Mouse (Mus musculus) 3134 (cell line): ENCODE results near the gene Prdx6b.
A peak's percentile ranks its signal among the peaks of the same experiment; 100 is the strongest.

Source experiments
- DNase-seq: peaks from one replicate; pipeline ENCODE4 v3.0.0-alpha.2; 2011; ENCODE audit warnings: low spot score; ENCODE audit not compliant: insufficient read length; ENCODE audit errors: extremely low read depth

The Prdx6b gene

DNA sequence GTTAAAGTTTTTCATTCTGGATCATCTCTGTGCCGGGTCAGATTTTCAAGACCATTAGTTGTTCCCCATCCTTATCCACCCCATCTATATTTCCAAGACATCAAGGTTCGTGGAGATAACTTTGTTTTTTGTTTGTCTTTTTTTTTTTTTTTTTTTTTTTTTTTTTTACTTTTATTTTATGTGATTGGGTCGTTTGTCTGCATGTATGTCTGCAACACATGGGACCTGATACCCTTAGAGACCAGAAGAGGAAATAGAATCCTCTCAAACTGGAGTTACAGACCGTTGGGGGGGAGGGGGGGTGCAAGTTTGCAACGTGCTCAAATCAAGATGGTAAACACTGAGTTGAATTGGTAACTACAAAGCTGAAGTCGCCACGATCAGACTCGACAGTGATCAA is at the start of gene Prdx6b:
Prdx6b (plus strand) TSS at position 301 of the 400 bp plus-strand sequence.
- DNase-seq = no peak

DNA sequence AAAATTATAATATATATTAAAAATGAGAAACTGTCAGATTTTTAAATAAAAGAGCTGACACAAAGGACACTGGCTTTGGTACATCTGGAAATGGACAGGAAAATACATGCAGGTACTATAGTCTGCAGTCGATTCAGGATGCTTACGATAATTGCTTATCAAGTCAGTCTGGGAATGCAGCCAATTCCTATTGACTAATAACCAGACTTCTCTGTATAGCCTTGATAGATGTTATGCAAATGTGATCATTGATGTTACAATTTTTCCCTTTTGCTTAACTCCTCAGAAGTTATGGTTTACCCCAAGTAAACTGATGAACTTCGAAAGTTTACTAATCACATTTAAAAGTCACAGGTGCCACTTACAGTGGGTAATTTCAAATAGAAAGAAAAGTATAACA is 44.8 kb upstream of the Prdx6b start:
- no peak for DNase-seq

DNA sequence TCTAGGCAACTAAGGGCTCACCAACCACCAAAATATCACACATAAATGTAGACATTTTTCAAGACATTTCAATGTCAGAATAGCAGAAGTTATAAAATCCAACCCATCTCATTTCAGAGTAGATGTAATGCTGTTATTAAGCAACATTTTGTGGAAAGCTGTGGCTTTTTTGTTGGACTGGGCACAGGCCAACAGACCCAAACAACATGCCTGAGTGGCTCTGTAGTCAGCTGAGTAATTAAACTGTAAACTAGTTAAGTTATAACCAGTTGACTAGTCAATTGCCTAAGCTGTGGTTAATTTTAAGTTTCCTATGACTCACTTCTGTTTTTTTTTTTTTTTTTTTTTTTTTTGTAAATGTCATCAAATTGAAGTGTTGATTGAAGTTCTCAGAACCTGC is 44.4 kb upstream of the Prdx6b start:
- DNase-seq = no peak

DNA sequence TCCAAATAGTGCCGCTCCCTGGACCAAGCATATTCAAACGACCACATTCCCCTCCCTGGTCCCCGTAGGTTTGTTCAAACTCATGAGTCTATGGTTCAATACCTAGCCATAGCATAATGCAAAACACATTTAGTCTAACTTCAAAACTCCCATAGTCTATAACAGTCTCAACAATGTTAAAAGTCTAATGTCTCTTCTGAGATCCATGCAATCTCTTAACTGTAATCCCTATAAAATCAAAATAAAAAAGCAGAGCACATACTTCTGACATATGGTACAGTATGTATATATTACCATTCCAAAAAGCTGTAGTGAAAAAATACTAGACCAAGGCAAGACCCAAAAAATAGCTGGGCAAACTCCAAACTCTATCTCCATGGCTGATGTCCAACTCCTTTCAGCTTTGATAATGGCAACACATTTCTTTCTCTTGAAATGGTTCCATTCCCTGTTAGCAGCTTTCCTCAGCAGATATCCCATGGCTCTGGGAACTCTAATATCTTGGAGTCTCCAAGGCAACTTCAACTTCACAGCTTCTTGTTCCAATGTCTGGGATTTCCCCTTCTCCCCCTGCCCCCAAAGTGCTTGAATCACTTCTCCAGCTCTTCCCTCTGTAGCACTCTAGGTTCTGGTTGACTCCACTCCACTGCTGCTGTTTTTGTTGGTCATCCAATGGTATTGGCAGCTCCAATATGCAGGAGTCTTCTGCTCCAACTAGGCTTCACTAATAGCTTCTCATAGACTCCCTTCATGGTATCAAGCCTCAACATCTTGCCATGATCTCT is 32.2 kb upstream of the Prdx6b start:
- DNase-seq = no peak

DNA sequence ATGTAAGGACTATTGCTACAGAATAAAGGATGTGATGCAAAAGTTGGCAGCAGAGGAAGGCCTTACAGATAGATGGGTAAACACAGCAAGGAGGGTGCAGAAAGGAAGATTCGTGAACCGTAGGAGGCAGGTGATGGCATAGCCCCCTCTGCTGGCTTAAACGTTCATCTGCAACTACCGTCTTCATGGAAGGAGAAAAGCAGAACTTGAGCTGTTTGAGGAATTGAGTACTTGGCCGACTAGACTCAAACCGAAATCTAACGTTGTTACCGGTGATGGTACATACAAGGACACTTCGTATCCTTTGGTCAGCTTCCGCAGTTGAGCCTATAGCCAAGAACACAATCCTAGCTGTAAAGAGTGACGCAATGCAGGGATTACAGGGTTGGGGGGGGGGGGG is 25.4 kb upstream of the Prdx6b start:
- no peak for DNase-seq

DNA sequence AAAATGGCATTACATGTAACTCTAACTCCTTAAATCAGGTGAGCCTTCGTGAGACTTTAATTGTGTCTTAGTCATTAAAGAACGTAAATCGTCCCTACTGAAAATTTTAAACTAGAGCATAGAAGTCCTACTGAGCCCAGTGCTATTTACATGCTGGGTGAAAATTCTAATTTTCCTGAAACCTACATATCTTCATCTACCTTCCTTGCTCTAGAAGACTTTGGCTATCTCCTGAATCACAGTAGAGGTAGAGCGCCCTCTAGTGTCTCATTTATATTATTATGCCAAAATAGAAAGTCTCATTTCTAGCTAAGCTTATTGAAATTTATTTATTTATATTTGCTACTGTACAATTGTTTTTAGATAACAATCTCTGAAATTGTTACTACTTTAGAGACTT is 24.2 kb upstream of the Prdx6b start:
- DNase-seq = no peak

DNA sequence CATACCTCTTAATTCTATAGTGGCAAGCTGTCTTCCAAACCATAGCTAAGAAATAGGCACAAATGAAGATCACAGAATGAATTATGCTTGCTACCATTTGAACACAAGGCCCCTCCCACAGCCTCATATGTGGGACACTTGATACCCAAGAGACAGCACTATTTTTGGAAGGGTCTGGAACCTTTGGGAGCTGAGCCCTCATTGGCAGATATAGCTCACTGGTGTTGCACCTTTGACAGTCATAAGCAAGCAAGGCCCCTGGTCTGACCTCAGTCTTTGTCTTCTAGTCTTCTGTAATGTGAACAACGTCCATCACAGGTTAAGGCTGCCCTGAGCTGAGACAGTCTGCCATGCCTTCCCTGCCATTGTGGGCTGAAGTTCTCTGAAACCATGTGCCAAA is 20.8 kb upstream of the Prdx6b start:
- DNase-seq = no peak

DNA sequence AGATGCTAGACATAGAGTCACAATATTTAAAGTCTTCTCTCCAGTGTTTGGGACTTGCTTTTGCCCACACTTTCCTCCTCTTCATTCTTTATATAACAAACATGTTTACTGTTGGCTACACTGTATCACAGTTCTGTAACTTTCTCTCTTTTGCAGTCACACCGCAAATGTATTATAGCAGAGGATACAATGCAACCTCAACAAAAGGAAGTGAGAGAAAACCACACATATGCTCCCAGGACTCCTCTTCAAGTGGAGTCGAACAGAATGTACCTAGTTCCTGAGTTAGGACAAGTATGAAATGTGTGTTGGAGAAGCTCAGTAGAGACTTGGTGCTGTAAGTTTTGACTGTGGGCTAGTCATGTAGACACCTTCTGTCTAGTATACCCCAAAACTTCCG is 19.2 kb upstream of the Prdx6b start:
- DNase-seq = no peak

DNA sequence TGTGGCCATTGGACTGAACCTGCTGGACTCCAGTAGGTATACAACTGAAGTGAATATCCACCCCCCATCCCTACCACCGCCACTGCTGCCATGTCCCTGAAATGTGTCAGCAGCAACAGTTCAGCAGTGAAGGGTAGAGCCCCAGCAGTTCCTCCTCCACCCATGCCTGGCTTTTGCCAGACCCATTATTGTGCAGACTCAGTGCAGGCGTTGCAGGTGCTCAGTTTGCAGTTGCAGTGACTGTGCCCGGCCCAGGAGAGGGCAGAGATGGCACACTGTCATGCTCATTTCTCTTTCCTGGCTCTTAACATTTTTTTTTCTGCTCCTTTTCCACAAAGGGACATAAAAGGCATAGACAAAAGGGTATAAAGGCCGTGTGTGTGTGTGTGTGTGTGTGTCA is 18.5 kb upstream of the Prdx6b start:
- DNase-seq = no peak

DNA sequence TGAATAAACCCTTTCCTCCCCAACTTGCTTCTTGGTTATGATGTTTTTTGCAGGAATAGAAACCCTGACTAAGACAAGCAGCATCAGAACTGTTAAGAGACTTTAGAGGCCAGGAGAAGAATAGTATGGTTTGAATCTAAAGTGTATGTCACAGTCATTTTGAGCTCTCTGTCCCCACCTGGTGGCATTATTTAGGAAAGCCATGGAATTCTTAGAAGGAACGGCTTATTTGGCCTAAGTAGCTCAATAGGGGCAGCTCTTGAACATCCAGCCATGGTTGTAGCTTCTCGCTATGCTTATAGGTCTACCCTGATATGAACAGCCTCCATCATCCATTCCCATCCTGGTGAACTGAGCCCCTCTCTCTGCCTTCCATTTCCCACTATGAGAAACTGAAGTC is 17.1 kb upstream of the Prdx6b start:
- DNase-seq = no peak

DNA sequence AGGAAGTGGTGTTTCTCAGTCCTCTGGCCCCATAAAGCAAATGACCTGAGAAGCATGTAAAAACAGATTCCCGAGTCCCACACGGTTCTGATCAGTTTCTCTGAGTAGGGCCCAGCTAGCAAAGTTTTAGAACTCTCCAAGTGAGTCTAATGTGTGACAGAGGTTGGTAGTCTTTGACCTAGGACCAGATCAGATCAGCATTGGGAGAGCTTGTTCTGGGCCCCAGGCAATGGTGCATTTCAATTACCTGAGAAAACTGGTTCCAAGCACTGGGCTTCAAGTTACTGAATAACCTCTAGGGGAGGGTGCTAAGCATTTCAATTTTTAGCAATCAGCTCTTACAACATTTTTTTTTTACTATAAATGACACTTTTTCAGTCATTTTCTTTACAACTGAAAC is 10.1 kb upstream of the Prdx6b start:
- DNase-seq = no peak

DNA sequence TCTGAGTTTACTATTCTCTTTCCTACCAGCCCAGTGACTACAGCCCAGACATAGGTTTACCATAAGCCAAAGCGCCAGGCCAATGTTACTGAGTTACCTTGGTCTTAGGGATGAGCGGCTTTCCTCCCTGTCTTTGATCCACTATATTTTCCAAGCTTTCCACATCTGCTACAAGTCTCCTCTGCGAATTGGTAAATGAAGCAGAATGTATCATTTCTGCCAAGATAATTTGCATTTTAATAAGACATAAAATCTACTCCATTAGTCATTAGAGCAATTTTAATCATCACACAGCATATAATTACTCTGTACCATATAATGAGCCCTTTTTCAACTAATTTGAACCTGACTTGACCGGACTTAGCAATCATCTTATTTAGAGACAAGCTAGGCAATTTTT is 5.9 kb upstream of the Prdx6b start:
- no peak for DNase-seq

DNA sequence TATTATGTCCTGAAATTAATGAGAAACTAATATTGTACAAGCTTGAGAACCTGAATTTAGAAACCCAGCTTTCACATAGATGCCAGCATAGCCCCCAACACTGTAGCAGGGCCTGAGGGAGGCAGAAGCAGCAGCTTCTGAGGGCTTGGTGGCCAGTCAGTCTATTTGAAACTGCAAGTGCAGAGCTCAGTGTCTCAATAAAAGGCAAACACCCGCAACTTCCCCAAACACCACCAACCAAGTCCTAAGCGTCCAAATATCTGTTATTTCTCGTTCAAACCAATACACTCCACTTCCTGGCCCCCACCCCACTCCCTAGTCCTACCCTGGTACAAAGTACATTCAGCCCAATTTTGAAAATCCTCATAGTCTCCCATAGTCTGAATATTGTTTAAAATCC is 6.1 kb downstream of the Prdx6b start:
- no peak for DNase-seq

DNA sequence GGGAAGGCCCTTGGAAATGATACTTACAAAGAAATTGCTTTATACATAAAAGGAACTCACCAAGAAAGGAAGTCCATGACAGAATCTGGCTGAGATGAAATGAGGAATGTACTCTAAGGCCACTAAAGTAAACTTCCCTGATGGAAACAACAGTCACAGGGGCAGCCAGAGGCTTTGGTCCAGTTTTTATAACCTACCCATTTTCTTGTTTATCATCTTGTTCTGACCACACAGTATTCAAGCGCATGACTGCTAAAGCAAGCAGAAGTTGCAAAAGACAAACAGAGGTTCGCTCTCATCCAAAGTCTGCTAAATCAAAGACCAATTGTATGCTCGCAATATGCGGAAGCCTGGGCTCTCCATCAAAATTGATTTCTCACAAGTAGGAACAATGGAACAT is 8.5 kb downstream of the Prdx6b start:
- DNase-seq = no peak

DNA sequence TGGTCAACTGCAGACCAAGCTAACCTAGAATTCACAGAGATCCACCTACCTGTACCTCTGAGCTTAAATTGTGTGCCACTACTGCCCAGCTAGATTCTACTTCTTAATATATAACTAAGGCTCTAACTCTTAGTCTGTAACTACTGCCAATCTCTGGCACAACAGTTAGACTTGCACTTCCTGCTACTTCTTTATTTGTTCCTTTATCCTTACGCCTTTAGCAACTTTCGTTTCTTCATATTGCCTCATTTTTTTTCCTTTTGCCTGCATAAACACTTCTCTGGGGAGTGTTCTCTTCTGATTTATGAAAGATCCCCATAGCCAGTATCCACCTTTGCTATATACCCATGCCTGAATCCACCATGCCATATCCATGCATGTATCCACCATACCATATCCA is 11.7 kb downstream of the Prdx6b start:
- DNase-seq = no peak

DNA sequence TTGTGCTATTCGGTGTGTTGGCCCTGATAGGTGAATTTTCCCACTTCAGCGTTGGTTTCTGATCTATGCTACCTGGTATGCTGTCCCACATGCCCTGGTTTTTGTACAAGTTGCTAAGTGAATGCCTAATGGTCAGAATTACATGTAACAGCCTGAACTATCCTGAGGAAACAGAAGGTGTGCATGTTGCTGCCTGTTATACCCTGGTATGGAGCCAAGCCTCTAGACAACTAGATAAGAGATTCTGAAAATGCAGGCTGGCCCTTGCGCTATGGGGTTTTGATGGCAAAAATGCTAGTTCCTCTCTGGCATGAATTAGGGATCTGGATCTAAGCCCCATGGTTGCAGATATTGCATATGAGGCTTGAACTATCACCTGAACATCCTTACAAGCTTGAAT is 15.4 kb downstream of the Prdx6b start:
- no peak for DNase-seq

DNA sequence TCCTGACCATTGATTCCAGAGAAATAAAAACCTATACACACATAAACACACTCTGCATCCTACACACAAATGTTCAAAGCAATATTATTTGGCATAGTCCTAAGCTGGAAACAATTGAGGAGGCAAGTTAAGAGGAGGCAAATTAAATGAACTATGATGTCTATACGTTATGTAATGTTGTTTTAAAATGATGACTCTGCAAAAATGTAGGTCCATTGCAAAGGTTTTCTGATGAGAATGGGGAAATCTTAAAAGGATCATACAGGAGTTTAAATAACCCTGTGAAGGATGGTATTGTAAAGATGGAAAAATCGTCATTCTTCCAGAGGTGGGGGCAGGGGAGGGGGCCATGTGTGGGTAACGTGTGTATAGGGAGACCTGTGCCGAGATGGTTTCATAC is 17.5 kb downstream of the Prdx6b start:
- DNase-seq = no peak

DNA sequence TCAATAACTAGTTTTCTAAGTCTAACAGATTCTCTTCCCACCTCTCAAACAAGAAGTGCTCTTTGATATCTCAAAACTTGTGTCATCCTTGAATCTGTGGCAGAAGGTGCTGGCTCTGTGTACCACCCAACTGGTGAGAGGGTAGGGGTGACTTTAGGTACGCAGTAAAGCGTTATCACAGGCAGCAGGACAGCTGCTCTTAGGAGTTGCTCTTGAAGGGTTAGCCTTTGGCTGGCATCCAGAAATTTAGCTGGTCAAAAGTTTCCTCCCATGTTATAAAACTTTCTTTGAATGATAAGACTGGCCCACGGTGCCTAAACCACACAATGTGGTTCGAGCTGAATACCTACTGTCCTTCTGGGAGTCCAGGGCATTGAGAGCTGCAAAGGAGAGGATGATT is 18.5 kb downstream of the Prdx6b start:
- no peak for DNase-seq

DNA sequence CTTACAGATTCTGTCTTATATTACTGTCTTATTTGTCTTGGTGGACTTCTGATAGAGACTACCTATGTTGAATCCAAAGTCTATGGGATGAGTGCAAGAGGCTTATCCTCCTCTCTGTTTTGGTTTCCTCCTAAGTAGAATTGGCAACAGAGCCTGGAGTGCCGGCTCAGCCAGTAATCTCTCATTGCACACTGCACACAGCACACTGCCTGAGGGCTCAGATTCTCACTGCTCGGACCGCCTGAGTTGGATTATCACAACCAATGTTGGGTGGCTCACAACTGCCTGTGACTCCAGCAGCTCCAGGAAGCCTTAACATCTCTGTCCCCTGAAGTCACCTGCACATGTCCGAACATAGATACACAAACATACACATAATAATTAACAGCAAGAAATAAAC is 19.1 kb downstream of the Prdx6b start:
- DNase-seq = no peak

DNA sequence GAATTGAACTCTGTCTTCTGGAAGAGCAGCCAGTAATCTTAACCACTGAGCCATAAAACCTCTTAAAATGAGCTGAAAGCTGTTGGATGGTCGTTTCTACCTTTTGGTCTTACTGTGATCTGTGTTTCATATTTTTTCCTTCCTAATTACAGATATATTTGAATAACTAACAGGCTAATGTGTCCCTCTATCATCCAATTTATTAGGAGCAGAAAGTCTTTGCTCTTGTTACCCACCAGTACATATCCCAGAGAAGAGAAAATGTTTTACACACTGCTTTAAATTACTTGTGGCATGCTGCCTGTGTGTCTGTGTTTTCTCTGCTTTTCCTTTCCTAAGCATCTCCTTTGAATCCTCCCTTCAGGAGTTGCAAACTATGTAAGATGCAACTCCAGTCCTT is 21.9 kb downstream of the Prdx6b start:
- DNase-seq = no peak

DNA sequence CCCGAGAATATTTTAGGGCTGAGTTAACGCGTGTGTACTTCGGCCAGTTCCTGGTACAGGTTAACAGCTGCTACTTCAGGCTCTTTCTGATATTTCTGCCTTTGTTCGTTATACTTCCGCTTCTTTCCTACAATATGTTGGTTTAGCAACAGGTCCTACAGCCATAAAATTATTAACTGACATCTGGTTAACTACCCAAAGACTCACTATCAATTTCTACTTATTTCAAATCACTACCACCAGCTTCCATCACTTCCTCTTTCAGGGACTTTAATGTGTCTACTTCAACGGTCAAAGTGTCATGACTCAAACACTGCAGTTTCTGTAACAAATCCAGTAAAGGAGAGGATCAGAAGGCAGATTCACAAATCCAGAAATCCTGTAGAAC is 22.6 kb downstream of the Prdx6b start:
- no peak for DNase-seq

DNA sequence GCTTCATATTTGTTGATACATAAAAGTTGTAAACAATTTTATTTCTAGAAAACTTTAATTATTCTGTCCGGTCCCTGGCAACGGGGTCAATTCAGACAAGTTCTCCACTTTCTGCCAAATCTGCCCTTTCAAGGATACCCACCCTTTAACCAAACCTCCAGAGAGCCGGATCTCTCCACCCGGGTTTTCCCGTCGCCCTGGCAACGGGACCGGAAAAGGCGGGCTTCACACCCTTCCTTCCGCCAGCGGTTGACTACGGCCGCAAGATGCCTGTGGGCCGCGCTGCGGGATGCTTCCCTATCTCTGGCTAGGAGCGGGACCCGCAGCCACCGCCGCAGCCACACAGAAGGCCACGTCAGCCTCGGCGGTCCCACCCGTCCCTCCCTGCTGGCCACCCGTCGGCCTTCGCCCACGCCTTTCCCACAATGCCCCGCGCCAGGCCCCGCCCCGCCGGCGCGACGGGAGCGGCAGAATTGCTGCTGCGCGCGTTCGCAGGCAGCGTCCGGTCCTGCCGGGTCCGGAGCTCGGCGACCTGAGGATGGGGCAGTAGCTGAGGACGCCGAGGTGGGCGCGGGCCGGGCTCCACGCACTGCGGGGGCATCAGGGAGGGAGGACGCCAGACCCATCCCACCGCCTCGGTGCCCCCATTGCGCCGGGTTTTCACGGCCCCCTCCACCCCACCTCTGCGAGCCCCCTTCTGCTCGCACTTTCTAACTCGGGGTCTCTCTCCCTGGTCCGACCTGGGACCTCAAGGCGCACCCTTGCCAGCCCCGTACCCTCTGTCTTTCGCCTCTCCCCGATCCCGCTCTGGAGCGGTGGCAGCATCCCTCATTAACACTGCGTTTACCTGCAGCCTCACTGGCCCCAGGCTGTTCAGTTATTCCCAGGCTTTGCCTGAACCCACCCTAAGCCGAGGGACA is 23.2 kb downstream of the Prdx6b start, which contains the start of gene Dnajc10:
Dnajc10 (plus strand) TSS at position 225 of the 920 bp plus-strand sequence.
- DNase-seq = peak; percentile 92
